Mouse (Mus musculus) G1E (cell line): ENCODE measurements around the gene Avpi1. TPM values are rescaled to one million over a fixed set of nuclear protein-coding genes. Genes with fewer than 3 reads are reported as not detected.

Source experiments
- ATAC-seq: 2 replicates; pipeline ENCODE4 v1.8.0; 2016; ENCODE audit warnings: mild to moderate bottlenecking; ENCODE audit not compliant: insufficient number of reproducible peaks, poor library complexity, low FRiP score, severe bottlenecking; ENCODE audit errors: extremely low read depth
- DNase-seq: peaks from one replicate; pipeline ENCODE4 v3.0.0; 2012; ENCODE audit warnings: low spot score
- H3K27me3 ChIP-seq: 2 replicates; pipeline ENCODE4 v1.6.1; 2012; ENCODE audit warnings: mild to moderate bottlenecking, low read length, inconsistent platforms; ENCODE audit not compliant: insufficient read depth
- H3K36me3 ChIP-seq: replicated peaks from 2 replicates; pipeline ENCODE3; 2012; ENCODE audit warnings: mild to moderate bottlenecking, inconsistent platforms
- H3K4me1 ChIP-seq: 2 replicates; pipeline ENCODE4 v1.6.1; 2012; ENCODE audit warnings: low read depth, low read length, inconsistent platforms, mixed read lengths; ENCODE audit not compliant: insufficient read depth
- H3K4me3 ChIP-seq: 2 replicates; pipeline ENCODE4 v1.5.1; 2012; ENCODE audit warnings: low read depth, mild to moderate bottlenecking, inconsistent platforms, low read length, moderate library complexity, mixed read lengths
- H3K9me3 ChIP-seq: replicated peaks from 2 replicates; pipeline ENCODE4 v1.6.1; 2012; ENCODE audit warnings: inconsistent platforms
- CTCF ChIP-seq: IDR thresholded peaks from 2 replicates; pipeline ENCODE4 v1.5.1; 2012; ENCODE audit warnings: low read depth, low read length, inconsistent platforms, mixed read lengths
- GATA1 ChIP-seq: IDR thresholded peaks from 2 replicates; pipeline ENCODE4 v1.6.1; 2012; ENCODE audit warnings: borderline replicate concordance, low read length, inconsistent platforms, mixed read lengths
- GATA2 ChIP-seq: IDR thresholded peaks from 2 replicates; pipeline ENCODE4 v1.6.1; 2012; ENCODE audit warnings: low read depth, low read length, inconsistent platforms, borderline replicate concordance
- POLR2AphosphoS5 ChIP-seq: IDR thresholded peaks from 2 replicates; pipeline ENCODE4 v1.6.1; 2012; ENCODE audit warnings: low read depth, low read length, inconsistent platforms; ENCODE audit not compliant: insufficient replicate concordance
- TAL1 ChIP-seq: conservative IDR thresholded peaks from 2 replicates; pipeline ENCODE4 v1.6.1; 2012; ENCODE audit warnings: low read depth, low read length, inconsistent platforms, mixed read lengths
- polyA plus RNA-seq: library from polyadenylated mRNA; stranded (reverse); fragments of >175 nt; gene quantifications from 2 replicates; pipeline ENCODE4 v1.2.3, GENCODE M21; 2012
- total RNA-seq, 2 experiments: library from RNA; stranded (forward) in 1 of 2; stranded (reverse) in 1 of 2; fragments of 200-1000 nt in 1 of 2; fragments of >200 nt in 1 of 2; fragmentation: Nextera tagmentation in 1 of 2; gene quantifications; 2 replicates each; pipeline ENCODE4 v1.2.3; 2014 to 2017

Avpi1 gene
- total and polyA plus RNA-seq, 3 experiments: 2.2 to 12.6 (median 2.8) TPM

GRCm38 (mm10) chr19:42080469-42080868, 48.4 kb downstream of the Avpi1 start:
- TF ChIP-seq GATA2 (no peak), TAL1 (no peak), GATA1 (no peak), POLR2AphosphoS5 (no peak), CTCF (no peak)
- DNase-seq: no peak
- ATAC-seq: no peak
- Histone ChIP-seq H3K9me3 (no peaks in the 10 kb centered on the region), H3K27me3 (peaks cover 15% of the 10 kb centered on the region), H3K36me3 (no peaks in the 10 kb centered on the region), H3K4me1 (no peaks in the 10 kb centered on the region), H3K4me3 (no peak overlapping the region)

- TF ChIP-seq TAL1 (no peak), CTCF (no peak), POLR2AphosphoS5 (no peak), GATA2 (no peak), GATA1 (no peak)
- no peaks in the 10 kb centered on the region for H3K4me1 ChIP-seq
- no peak overlapping the region for H3K4me3 ChIP-seq
- DNase-seq: no peak
- H3K9me3 ChIP-seq: no peaks in the 10 kb centered on the region
- no peaks in the 10 kb centered on the region for H3K36me3 ChIP-seq
- no peak for ATAC-seq
- peaks cover 15% of the 10 kb centered on the region for H3K27me3 ChIP-seq
These were observed 48.9 kb downstream of the Avpi1 start for GRCm38 (mm10) chr19:42079950-42080349.

GRCm38 (mm10) chr19:42079006-42079405, 49.9 kb downstream of the Avpi1 start:
- no peaks in the 10 kb centered on the region for H3K4me1 ChIP-seq
- peaks cover 15% of the 10 kb centered on the region for H3K27me3 ChIP-seq
- H3K9me3 ChIP-seq: no peaks in the 10 kb centered on the region
- no peak for TF ChIP-seq POLR2AphosphoS5
- TF ChIP-seq GATA2: no peak
- no peak for TF ChIP-seq TAL1
- no peak for TF ChIP-seq CTCF
- no peak for TF ChIP-seq GATA1
- no peaks in the 10 kb centered on the region for H3K36me3 ChIP-seq
- H3K4me3 ChIP-seq: no peak overlapping the region
- no peak for ATAC-seq
- DNase-seq: no peak

DNA sequence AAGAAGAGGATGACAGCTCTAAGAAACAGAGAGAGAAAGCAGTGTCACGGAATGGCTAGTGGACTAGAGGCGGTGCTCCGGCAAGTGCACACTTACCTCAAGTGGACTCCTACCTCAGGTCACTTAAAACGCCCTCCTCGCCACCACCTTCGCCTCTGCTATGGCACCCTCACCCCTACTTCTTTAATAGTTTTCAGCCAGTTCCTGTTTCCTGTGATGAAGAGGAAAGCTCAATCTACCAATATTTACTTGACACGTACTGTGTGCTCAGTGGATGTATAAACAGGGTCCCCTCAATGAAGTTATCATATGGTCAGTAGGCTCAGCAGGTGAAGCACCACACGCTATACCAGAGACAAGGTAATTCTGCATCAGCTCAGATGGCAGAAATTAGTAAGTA, 50.3 kb downstream of the Avpi1 start:
- TF ChIP-seq TAL1 (no peak), GATA1 (no peak), GATA2 (no peak), CTCF (no peak)
- H3K4me3 ChIP-seq: no peak overlapping the region

DNA sequence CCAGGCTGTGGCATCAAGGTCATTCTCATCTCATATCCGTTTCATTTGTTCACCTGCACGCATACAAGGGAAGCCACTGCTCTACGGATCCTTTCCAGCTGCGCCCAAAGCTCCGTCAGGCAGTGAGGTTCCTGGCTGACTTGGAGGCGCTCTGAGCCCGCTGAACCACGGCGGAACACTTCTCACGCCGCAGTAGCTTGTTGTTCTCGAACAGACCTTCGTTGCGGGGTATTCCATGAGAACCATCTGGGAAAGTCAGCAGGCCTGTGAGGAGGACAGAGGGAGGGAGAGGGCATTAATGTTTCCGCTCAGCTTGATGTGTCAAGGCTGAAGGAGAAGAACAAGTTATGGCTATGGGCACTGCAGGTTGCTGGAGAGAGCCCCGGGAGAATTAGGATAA, 52.9 kb downstream of the Avpi1 start:
- H3K9me3 ChIP-seq: no peaks in the 10 kb centered on the region
- DNase-seq (no peak), ATAC-seq (no peak)
- no peaks in the 10 kb centered on the region for H3K4me1 ChIP-seq
- TF ChIP-seq TAL1 (no peak), CTCF (no peak), POLR2AphosphoS5 (no peak), GATA1 (no peak), GATA2 (no peak)
- H3K36me3 ChIP-seq: no peaks in the 10 kb centered on the region
- H3K27me3 ChIP-seq: peaks cover 8% of the 10 kb centered on the region; the same call in 1 of the 2 replicates
- no peak overlapping the region for H3K4me3 ChIP-seq

More for the DNA sequence above, 50.3 kb downstream of the Avpi1 start:
- DNase-seq (no peak), ATAC-seq (no peak)
- Histone ChIP-seq H3K9me3 (no peaks in the 10 kb centered on the region), H3K27me3 (peaks cover 15% of the 10 kb centered on the region), H3K36me3 (no peaks in the 10 kb centered on the region), H3K4me1 (no peaks in the 10 kb centered on the region)

DNA sequence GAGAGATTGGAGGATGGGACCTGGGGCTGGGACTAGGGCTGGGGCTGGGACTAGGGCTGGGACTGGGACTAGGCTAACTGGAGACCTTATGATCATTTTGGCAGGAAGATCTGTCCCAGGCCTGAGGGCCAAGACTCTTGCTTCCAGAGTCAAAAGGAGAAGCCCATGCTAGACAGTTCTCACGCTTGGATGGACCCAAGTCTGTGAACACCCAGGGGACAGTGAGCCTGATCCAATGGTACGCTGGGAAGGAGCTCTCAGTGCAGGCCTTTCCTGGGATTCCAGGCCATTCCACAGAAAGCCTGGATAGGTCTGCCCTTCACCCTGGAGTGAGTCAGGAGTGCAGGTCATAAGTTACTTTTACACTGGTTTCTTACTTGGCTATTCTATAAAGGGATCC, 53.8 kb downstream of the Avpi1 start:
- DNase-seq (no peak), ATAC-seq (no peak)
- TF ChIP-seq POLR2AphosphoS5 (no peak), GATA2 (no peak)
- Histone ChIP-seq H3K27me3 (peaks cover 5% of the 10 kb centered on the region; the same call in 1 of the 2 replicates), H3K4me3 (no peak overlapping the region), H3K9me3 (no peaks in the 10 kb centered on the region), H3K36me3 (no peaks in the 10 kb centered on the region), H3K4me1 (no peaks in the 10 kb centered on the region)

Other genes starting within 250 kb of the Avpi1 start
- gene Rrp12, start 232.9 kb downstream of the Avpi1 start, total RNA-seq (2014; fragmentation: Nextera tagmentation): 14.9 and 16.9 TPM in 2 replicates
- 13.5 and 16.5 TPM in 2 replicates for gene Rrp12, start 232.9 kb downstream of the Avpi1 start, total RNA-seq (2017)
- gene Rrp12, start 232.9 kb downstream of the Avpi1 start, polyA plus RNA-seq: 31.0 and 33.8 TPM in 2 replicates
- gene Pgam1, start 217.1 kb downstream of the Avpi1 start, total RNA-seq (2014; fragmentation: Nextera tagmentation): 910 and 922 TPM in 2 replicates
- 501 and 541 TPM in 2 replicates for gene Pgam1, start 217.1 kb downstream of the Avpi1 start, total RNA-seq (2017)
- 573 and 600 TPM in 2 replicates for gene Pgam1, start 217.1 kb downstream of the Avpi1 start, polyA plus RNA-seq
- gene Exosc1, start 195.6 kb downstream of the Avpi1 start, total RNA-seq (2014; fragmentation: Nextera tagmentation): 81.0 and 95.9 TPM in 2 replicates
- gene Exosc1, start 195.6 kb downstream of the Avpi1 start, total RNA-seq (2017): 50.2 and 52.2 TPM in 2 replicates
- 20.3 and 29.3 TPM in 2 replicates for gene Exosc1, start 195.6 kb downstream of the Avpi1 start, polyA plus RNA-seq
- gene Zdhhc16, start 195.6 kb downstream of the Avpi1 start, total RNA-seq (2014; fragmentation: Nextera tagmentation): 36.7 and 45.4 TPM in 2 replicates
- 27.8 and 29.7 TPM in 2 replicates for gene Zdhhc16, start 195.6 kb downstream of the Avpi1 start, total RNA-seq (2017)
- 25.6 and 34.0 TPM in 2 replicates for gene Zdhhc16, start 195.6 kb downstream of the Avpi1 start, polyA plus RNA-seq
- gene Mms19, start 147.9 kb downstream of the Avpi1 start, total RNA-seq (2014; fragmentation: Nextera tagmentation): 27.5 and 39.4 TPM in 2 replicates
- gene Mms19, start 147.9 kb downstream of the Avpi1 start, total RNA-seq (2017): 26.2 and 31.7 TPM in 2 replicates
- 16.1 and 17.4 TPM in 2 replicates for gene Mms19, start 147.9 kb downstream of the Avpi1 start, polyA plus RNA-seq
- 2.6 and 19.9 TPM in 2 replicates for gene Ubtd1, start 147.3 kb downstream of the Avpi1 start, total RNA-seq (2014; fragmentation: Nextera tagmentation)
- gene Ubtd1, start 147.3 kb downstream of the Avpi1 start, total RNA-seq (2017): 4.8 and 7.7 TPM in 2 replicates
- gene Ubtd1, start 147.3 kb downstream of the Avpi1 start, polyA plus RNA-seq: 4.0 and 4.2 TPM in 2 replicates
- gene Ankrd2, start 93.1 kb downstream of the Avpi1 start, total RNA-seq (2014; fragmentation: Nextera tagmentation): not detected in 2 replicates
- 0.23 TPM in 1 of 2 replicates, not detected in the other for gene Ankrd2, start 93.1 kb downstream of the Avpi1 start, total RNA-seq (2017)
- not detected in 2 replicates for gene Ankrd2, start 93.1 kb downstream of the Avpi1 start, polyA plus RNA-seq
- not detected in 2 replicates for gene Hoga1, start 83.4 kb downstream of the Avpi1 start, total RNA-seq (2014; fragmentation: Nextera tagmentation)
- not detected in 2 replicates for gene Hoga1, start 83.4 kb downstream of the Avpi1 start, total RNA-seq (2017)
- gene Hoga1, start 83.4 kb downstream of the Avpi1 start, polyA plus RNA-seq: not detected in 2 replicates
- not detected in 2 replicates for gene 4933411K16Rik, start 76.8 kb downstream of the Avpi1 start, total RNA-seq (2014; fragmentation: Nextera tagmentation)
- not detected in 2 replicates for gene 4933411K16Rik, start 76.8 kb downstream of the Avpi1 start, total RNA-seq (2017)
- not detected in 2 replicates for gene 4933411K16Rik, start 76.8 kb downstream of the Avpi1 start, polyA plus RNA-seq
- gene Morn4, start 42.7 kb downstream of the Avpi1 start, total RNA-seq (2014; fragmentation: Nextera tagmentation): not detected in 2 replicates
- 0.27 and 0.29 TPM in 2 replicates for gene Morn4, start 42.7 kb downstream of the Avpi1 start, total RNA-seq (2017)
- gene Morn4, start 42.7 kb downstream of the Avpi1 start, polyA plus RNA-seq: 0.23 and 0.35 TPM in 2 replicates
- 8.5 and 10.7 TPM in 2 replicates for gene Pi4k2a, start 38.6 kb downstream of the Avpi1 start, total RNA-seq (2014; fragmentation: Nextera tagmentation)
- gene Pi4k2a, start 38.6 kb downstream of the Avpi1 start, total RNA-seq (2017): 5.5 and 6.3 TPM in 2 replicates
- 13.8 and 14.5 TPM in 2 replicates for gene Pi4k2a, start 38.6 kb downstream of the Avpi1 start, polyA plus RNA-seq
- not detected in 2 replicates for gene Marveld1, start 18.3 kb upstream of the Avpi1 start, total RNA-seq (2014; fragmentation: Nextera tagmentation)
- 0.11 TPM in 1 of 2 replicates, not detected in the other for gene Marveld1, start 18.3 kb upstream of the Avpi1 start, total RNA-seq (2017)
- gene Marveld1, start 18.3 kb upstream of the Avpi1 start, polyA plus RNA-seq: not detected in 2 replicates
- 17.2 and 17.6 TPM in 2 replicates for gene Zfyve27, start 34.9 kb upstream of the Avpi1 start, total RNA-seq (2014; fragmentation: Nextera tagmentation)
- gene Zfyve27, start 34.9 kb upstream of the Avpi1 start, total RNA-seq (2017): 16.9 and 19.9 TPM in 2 replicates
- 12.9 and 14.7 TPM in 2 replicates for gene Zfyve27, start 34.9 kb upstream of the Avpi1 start, polyA plus RNA-seq
- not detected in 2 replicates for gene Sfrp5, start 73.2 kb upstream of the Avpi1 start, total RNA-seq (2014; fragmentation: Nextera tagmentation)
- gene Sfrp5, start 73.2 kb upstream of the Avpi1 start, total RNA-seq (2017): not detected in 2 replicates
- gene Sfrp5, start 73.2 kb upstream of the Avpi1 start, polyA plus RNA-seq: not detected in 2 replicates
- not detected in 2 replicates for gene Golga7b, start 118.5 kb upstream of the Avpi1 start, total RNA-seq (2014; fragmentation: Nextera tagmentation)
- gene Golga7b, start 118.5 kb upstream of the Avpi1 start, total RNA-seq (2017): 0.11 TPM in 1 of 2 replicates, not detected in the other
- gene Golga7b, start 118.5 kb upstream of the Avpi1 start, polyA plus RNA-seq: not detected in 2 replicates